Mouse (Mus musculus): ENCODE measurements around the gene Nme2. TPM values are rescaled to one million over a fixed set of nuclear protein-coding genes. Genes with fewer than 3 reads are reported as not detected.
"Not testable (repeated sequence)": the region's sequence is repeated elsewhere in the genome, so short reads cannot be mapped to it uniquely, and the experiment has no call there.

Nme2 gene
- polyA plus RNA-seq, 1 experiment from 2014 or later: 234 TPM

GRCm38 (mm10) chr11:93952376-93952775, 3.7 kb downstream of the Nme2 start:
- peak overlapping the region; percentile 2; the same call in 1 of the 2 replicates for H3K27ac ChIP-seq (ENCODE audit: low read length)
- peaks cover 35% of the 10 kb centered on the region for H3K4me1 ChIP-seq (ENCODE audit: insufficient read depth, low read length)
- ATAC-seq (ENCODE audit: low FRiP score, low TSS enrichment): no peak
- peak overlapping the region; percentile 13; the same call in 1 of the 2 replicates for H3K4me2 ChIP-seq (replicated peaks; ENCODE audit: low read depth, low read length)
- WGBS: 17% methylated on average over 5 of the region's 5 CpGs
- H3K9me3 ChIP-seq (ENCODE audit: low read length): no peaks in the 10 kb centered on the region
- no peaks in the 10 kb centered on the region for H3K27me3 ChIP-seq (ENCODE audit: insufficient read depth, low read length)
- peaks cover 43% of the 10 kb centered on the region for H3K36me3 ChIP-seq (ENCODE audit: insufficient read depth, low read length)
- no peak overlapping the region for H3K4me3 ChIP-seq (ENCODE audit: low read length)
- no peak overlapping the region; the same call in 1 of the 2 replicates for H3K9ac ChIP-seq (replicated peaks; ENCODE audit: low read length)

- H3K9me3 ChIP-seq (ENCODE audit: low read length): no peaks in the 10 kb centered on the region
- no peak overlapping the region for H3K27ac ChIP-seq (ENCODE audit: low read length)
- no peak for ATAC-seq (ENCODE audit: low FRiP score, low TSS enrichment)
- H3K4me2 ChIP-seq (replicated peaks; ENCODE audit: low read depth, low read length): no peak overlapping the region
- H3K9ac ChIP-seq (replicated peaks; ENCODE audit: low read length): no peak overlapping the region
- peaks cover 29% of the 10 kb centered on the region for H3K4me1 ChIP-seq (ENCODE audit: insufficient read depth, low read length)
- no peaks in the 10 kb centered on the region for H3K27me3 ChIP-seq (ENCODE audit: insufficient read depth, low read length)
- no peak overlapping the region for H3K4me3 ChIP-seq (ENCODE audit: low read length)
- 76% methylated on average over 1 of the region's 1 CpGs for WGBS
- peaks cover 43% of the 10 kb centered on the region for H3K36me3 ChIP-seq (ENCODE audit: insufficient read depth, low read length)
These were observed 6.0 kb downstream of the Nme2 start for GRCm38 (mm10) chr11:93950045-93950444.

- no peak overlapping the region for H3K4me2 ChIP-seq (replicated peaks; ENCODE audit: low read depth, low read length)
- H3K4me1 ChIP-seq (ENCODE audit: insufficient read depth, low read length): peaks cover 21% of the 10 kb centered on the region
- H3K4me3 ChIP-seq (ENCODE audit: low read length): no peak overlapping the region
- no peak for ATAC-seq (ENCODE audit: low FRiP score, low TSS enrichment)
- no peak overlapping the region for H3K9ac ChIP-seq (replicated peaks; ENCODE audit: low read length)
- no peaks in the 10 kb centered on the region for H3K9me3 ChIP-seq (ENCODE audit: low read length)
- no peak overlapping the region for H3K27ac ChIP-seq (ENCODE audit: low read length)
- H3K27me3 ChIP-seq (ENCODE audit: insufficient read depth, low read length): no peaks in the 10 kb centered on the region
- peaks cover 43% of the 10 kb centered on the region for H3K36me3 ChIP-seq (ENCODE audit: insufficient read depth, low read length)
- 79% methylated on average over 9 of the region's 9 CpGs for WGBS
These were observed 7.0 kb downstream of the Nme2 start for GRCm38 (mm10) chr11:93948887-93949567.

- H3K4me1 ChIP-seq (ENCODE audit: insufficient read depth, low read length): no peaks in the 10 kb centered on the region
- no peak overlapping the region for H3K9ac ChIP-seq (replicated peaks; ENCODE audit: low read length)
- H3K4me2 ChIP-seq (replicated peaks; ENCODE audit: low read depth, low read length): no peak overlapping the region
- no peak overlapping the region for H3K4me3 ChIP-seq (ENCODE audit: low read length)
- H3K27ac ChIP-seq (ENCODE audit: low read length): 0 out of 2 replicates have a peak overlapping the region, but pooled peaks have one; percentile 43
- 57% methylated on average over 3 of the region's 3 CpGs for WGBS
- peaks cover 18% of the 10 kb centered on the region for H3K36me3 ChIP-seq (ENCODE audit: insufficient read depth, low read length)
- H3K9me3 ChIP-seq (ENCODE audit: low read length): no peaks in the 10 kb centered on the region
- ATAC-seq (ENCODE audit: low FRiP score, low TSS enrichment): no peak
- H3K27me3 ChIP-seq (ENCODE audit: insufficient read depth, low read length): no peaks in the 10 kb centered on the region
These were observed 11.1 kb downstream of the Nme2 start for GRCm38 (mm10) chr11:93944986-93945385.

GRCm38 (mm10) chr11:93940906-93941305, 15.2 kb downstream of the Nme2 start:
- H3K4me3 ChIP-seq (ENCODE audit: low read length): no peak overlapping the region
- H3K9me3 ChIP-seq (ENCODE audit: low read length): no peaks in the 10 kb centered on the region
- H3K36me3 ChIP-seq (ENCODE audit: insufficient read depth, low read length): peaks cover 22% of the 10 kb centered on the region
- no peak overlapping the region for H3K4me2 ChIP-seq (replicated peaks; ENCODE audit: low read depth, low read length)
- no peaks in the 10 kb centered on the region for H3K4me1 ChIP-seq (ENCODE audit: insufficient read depth, low read length)
- no peak overlapping the region for H3K9ac ChIP-seq (replicated peaks; ENCODE audit: low read length)
- H3K27me3 ChIP-seq (ENCODE audit: insufficient read depth, low read length): no peaks in the 10 kb centered on the region
- WGBS: 81% methylated on average over 2 of the region's 2 CpGs
- no peak for ATAC-seq (ENCODE audit: low FRiP score, low TSS enrichment)
- no peak overlapping the region for H3K27ac ChIP-seq (ENCODE audit: low read length)

- peaks cover 39% of the 10 kb centered on the region for H3K36me3 ChIP-seq (ENCODE audit: insufficient read depth, low read length)
- no peak overlapping the region for H3K27ac ChIP-seq (ENCODE audit: low read length)
- no peaks in the 10 kb centered on the region for H3K4me1 ChIP-seq (ENCODE audit: insufficient read depth, low read length)
- no peak overlapping the region for H3K4me2 ChIP-seq (replicated peaks; ENCODE audit: low read depth, low read length)
- no peaks in the 10 kb centered on the region for H3K9me3 ChIP-seq (ENCODE audit: low read length)
- H3K27me3 ChIP-seq (ENCODE audit: insufficient read depth, low read length): no peaks in the 10 kb centered on the region
- H3K4me3 ChIP-seq (ENCODE audit: low read length): no peak overlapping the region
- ATAC-seq (ENCODE audit: low FRiP score, low TSS enrichment): no peak
- H3K9ac ChIP-seq (replicated peaks; ENCODE audit: low read length): no peak overlapping the region
These were observed 27.0 kb downstream of the Nme2 start for GRCm38 (mm10) chr11:93929106-93929505.

GRCm38 (mm10) chr11:93915019-93915418, 41.0 kb downstream of the Nme2 start:
- not testable (repeated sequence) for H3K4me1 ChIP-seq (ENCODE audit: insufficient read depth, low read length); ATAC-seq (ENCODE audit: low FRiP score, low TSS enrichment); H3K27ac ChIP-seq (ENCODE audit: low read length); H3K4me2 ChIP-seq (replicated peaks; ENCODE audit: low read depth, low read length); H3K9me3 ChIP-seq (ENCODE audit: low read length); H3K27me3 ChIP-seq (ENCODE audit: insufficient read depth, low read length); H3K4me3 ChIP-seq (ENCODE audit: low read length); H3K9ac ChIP-seq (replicated peaks; ENCODE audit: low read length)
- 95% methylated on average over 2 of the region's 2 CpGs for WGBS
- H3K36me3 ChIP-seq (ENCODE audit: insufficient read depth, low read length): peaks cover 42% of the 10 kb centered on the region

GRCm38 (mm10) chr11:93911603-93912002, 44.5 kb downstream of the Nme2 start:
- 85% methylated on average over 3 of the region's 3 CpGs for WGBS
- ATAC-seq (ENCODE audit: low FRiP score, low TSS enrichment): no peak
- Histone ChIP-seq H3K9ac (replicated peaks; ENCODE audit: low read length) (no peak overlapping the region), H3K4me2 (replicated peaks; ENCODE audit: low read depth, low read length) (no peak overlapping the region), H3K27ac (ENCODE audit: low read length) (no peak overlapping the region), H3K36me3 (ENCODE audit: insufficient read depth, low read length) (peaks cover 45% of the 10 kb centered on the region), H3K4me3 (ENCODE audit: low read length) (no peak overlapping the region), H3K4me1 (ENCODE audit: insufficient read depth, low read length) (no peaks in the 10 kb centered on the region), H3K27me3 (ENCODE audit: insufficient read depth, low read length) (no peaks in the 10 kb centered on the region), H3K9me3 (ENCODE audit: low read length) (no peaks in the 10 kb centered on the region)

- no peak overlapping the region for H3K4me3 ChIP-seq (ENCODE audit: low read length)
- H3K4me2 ChIP-seq (replicated peaks; ENCODE audit: low read depth, low read length): no peak overlapping the region
- no peaks in the 10 kb centered on the region for H3K4me1 ChIP-seq (ENCODE audit: insufficient read depth, low read length)
- no peaks in the 10 kb centered on the region for H3K9me3 ChIP-seq (ENCODE audit: low read length)
- ATAC-seq (ENCODE audit: low FRiP score, low TSS enrichment): no peak
- no peaks in the 10 kb centered on the region for H3K27me3 ChIP-seq (ENCODE audit: insufficient read depth, low read length)
- H3K9ac ChIP-seq (replicated peaks; ENCODE audit: low read length): no peak overlapping the region
- peaks cover 50% of the 10 kb centered on the region for H3K36me3 ChIP-seq (ENCODE audit: insufficient read depth, low read length)
- H3K27ac ChIP-seq (ENCODE audit: low read length): no peak overlapping the region
- WGBS: 85% methylated on average over 9 of the region's 9 CpGs
These were observed 47.2 kb downstream of the Nme2 start for GRCm38 (mm10) chr11:93908829-93909228.

GRCm38 (mm10) chr11:93907839-93908238, 48.2 kb downstream of the Nme2 start:
- Histone ChIP-seq H3K27me3 (ENCODE audit: insufficient read depth, low read length) (no peaks in the 10 kb centered on the region), H3K36me3 (ENCODE audit: insufficient read depth, low read length) (peaks cover 45% of the 10 kb centered on the region), H3K27ac (ENCODE audit: low read length) (no peak overlapping the region), H3K9ac (replicated peaks; ENCODE audit: low read length) (no peak overlapping the region), H3K4me2 (replicated peaks; ENCODE audit: low read depth, low read length) (no peak overlapping the region), H3K4me3 (ENCODE audit: low read length) (no peak overlapping the region), H3K4me1 (ENCODE audit: insufficient read depth, low read length) (no peaks in the 10 kb centered on the region), H3K9me3 (ENCODE audit: low read length) (no peaks in the 10 kb centered on the region)
- 79% methylated on average over 3 of the region's 3 CpGs for WGBS
- ATAC-seq (ENCODE audit: low FRiP score, low TSS enrichment): no peak

Measured in kidney, embryonic 16.5 days (tissue).